Mouse (Mus musculus) lung, adult 2 months (tissue): ENCODE results near the gene Usp25.

ENCODE experiments used
- CTCF ChIP-seq: fragments of 200-500 bp; IDR thresholded peaks from 2 replicates; pipeline ENCODE4 v1.5.1; 2011; ENCODE audit warnings: mild to moderate bottlenecking, low read length, control low read depth; ENCODE audit not compliant: insufficient read depth
- POLR2A ChIP-seq: fragments of 200-500 bp; IDR thresholded peaks from 2 replicates; pipeline ENCODE4 v1.6.1; 2011; ENCODE audit warnings: low read depth, mild to moderate bottlenecking, control low read depth, low read length, borderline replicate concordance; ENCODE audit errors: extremely low read depth

DNA sequence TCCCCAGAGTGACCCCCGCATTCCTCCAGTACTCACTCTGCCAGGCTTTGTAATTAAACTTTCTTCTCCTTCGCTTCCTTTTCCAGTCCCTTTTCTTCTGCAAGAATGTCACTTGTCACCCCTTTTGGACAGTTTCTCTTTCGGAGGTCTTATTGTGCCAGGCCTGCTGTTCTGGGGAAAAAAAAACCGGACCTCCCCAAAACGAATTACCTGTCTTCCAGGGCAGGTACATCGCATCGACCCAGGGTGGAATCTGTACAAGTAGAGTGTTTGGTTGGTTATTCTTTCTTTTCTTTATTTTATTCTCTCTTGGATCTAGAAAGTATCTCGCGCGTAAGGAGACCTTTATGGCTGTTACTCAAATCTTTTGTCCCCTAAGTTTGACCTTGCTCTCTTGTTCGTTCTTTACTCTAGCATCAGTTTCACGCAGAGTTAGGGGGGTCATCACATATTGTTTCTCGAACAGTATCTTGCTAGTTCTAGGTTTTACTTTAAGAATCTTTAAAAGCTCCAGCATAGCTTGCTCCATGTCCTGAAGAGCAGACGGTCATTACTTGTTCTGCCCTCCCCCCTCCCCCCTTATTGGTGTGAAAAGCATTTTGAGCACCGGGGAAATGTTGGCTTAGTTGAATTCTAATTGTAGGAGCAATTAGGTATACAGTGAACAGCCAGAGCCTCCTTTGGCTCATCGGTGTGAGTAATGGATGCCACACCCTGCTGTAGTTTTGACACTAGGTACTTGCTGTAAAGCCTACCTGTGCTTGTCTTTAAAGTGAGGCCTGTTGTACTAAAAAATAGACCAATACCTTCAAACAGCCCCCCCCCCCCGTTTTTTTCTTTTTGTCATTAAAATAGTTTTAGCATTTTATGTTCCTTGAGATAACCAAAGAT lies 1.1 kb downstream of the Usp25 start:
- TF ChIP-seq CTCF (no peak), POLR2A (no peak)
